Mouse (Mus musculus) testis, postnatal 10 days (tissue): ENCODE measurements around the gene Lin7c.
"Not testable (repeated sequence)": the region's sequence is repeated elsewhere in the genome, so short reads cannot be mapped to it uniquely, and the experiment has no call there.

ENCODE experiments used
- DNase-seq: peaks from one replicate; pipeline ENCODE4 v3.0.0; 2021; ENCODE audit warnings: low spot score

Lin7c gene

GRCm38 (mm10) chr2:109890597-109890996 is at the start of gene Lin7c:
Gene Lin7c (plus strand): TSS chr2:109890853.
- peak; percentile 92 for DNase-seq

DNA sequence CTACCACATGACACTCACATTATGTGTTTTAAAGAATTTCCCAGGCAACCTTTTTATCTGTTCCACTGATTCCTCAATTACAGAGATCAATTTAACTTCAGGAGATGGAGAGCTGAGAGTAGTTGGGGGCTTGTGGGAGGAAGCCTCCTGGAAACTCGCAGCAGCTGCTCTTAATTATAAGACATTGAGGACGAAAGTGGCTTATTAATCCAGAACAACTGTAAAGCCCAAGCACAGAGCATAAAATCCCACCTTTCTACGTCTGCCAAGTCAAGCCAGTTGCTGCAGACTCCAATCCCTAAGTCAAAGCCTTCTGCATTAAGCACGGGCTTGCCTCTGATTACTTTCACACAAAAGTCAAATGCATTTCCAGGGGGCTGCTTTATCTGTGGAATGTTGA is 44.3 kb upstream of the Lin7c start:
- no peak for DNase-seq

DNA sequence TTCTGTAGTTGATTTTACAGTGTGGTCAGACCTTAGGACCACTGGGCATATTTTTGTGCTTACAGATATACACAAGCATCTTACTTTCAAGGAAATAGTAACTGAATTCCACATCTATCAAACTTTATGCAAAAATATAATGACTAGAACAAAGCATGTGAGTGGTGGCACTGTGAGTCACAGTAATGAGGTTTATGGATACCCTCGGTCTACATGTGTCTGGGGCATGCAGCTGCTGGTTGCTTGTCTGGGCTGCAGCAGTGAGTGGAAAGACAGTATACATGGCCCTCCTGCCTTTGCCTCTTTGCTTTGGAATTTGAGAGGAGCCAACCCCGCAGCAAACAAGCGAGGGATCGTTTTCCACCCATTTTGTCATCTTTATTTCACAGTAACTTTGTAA is 42.3 kb upstream of the Lin7c start:
- DNase-seq: no peak

DNA sequence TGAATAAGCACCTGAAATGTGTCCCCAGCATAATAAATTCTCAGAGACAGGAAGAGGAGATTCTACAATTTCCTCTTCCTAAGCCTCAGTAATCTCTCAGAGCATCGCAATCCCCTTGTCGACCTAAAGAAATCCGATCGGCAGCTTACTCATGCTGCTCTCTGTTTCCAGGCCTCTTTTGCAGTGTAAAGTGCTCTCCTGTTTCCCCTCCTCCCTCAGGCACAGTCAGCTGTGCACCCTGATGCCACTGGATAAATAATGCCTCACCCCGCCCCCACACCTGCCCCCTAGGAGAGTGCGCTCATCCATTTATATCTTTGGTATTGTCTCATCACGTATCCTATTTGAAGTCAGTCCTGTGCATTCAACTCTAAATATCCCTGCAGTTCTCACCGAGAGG is 41.9 kb upstream of the Lin7c start:
- DNase-seq: no peak

DNA sequence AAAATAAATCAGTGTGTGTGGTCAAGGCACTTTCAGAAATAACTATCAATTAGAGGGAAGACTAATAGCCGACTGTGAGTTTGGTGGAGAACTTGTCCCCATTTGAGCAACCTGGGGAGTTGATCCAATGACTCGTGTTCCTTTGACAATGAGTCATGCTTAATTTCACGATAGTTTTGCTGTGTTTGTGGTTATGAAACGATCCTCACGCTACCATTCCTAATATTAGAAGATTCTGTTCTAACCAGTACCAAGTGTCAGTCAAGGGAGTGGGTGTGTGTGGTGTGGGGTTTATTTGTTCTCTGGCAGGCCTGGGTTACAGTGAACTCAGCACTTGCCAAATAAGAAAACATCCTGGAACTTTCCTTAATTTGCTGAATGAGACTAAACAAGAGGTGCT is 35.1 kb upstream of the Lin7c start:
- DNase-seq: no peak

- no peak for DNase-seq
Measured at GRCm38 (mm10) chr2:109859671-109860070, 31.0 kb upstream of the Lin7c start.

GRCm38 (mm10) chr2:109860832-109861231 is 29.8 kb upstream of the Lin7c start:
- no peak for DNase-seq

GRCm38 (mm10) chr2:109879429-109879828 is 11.2 kb upstream of the Lin7c start:
- DNase-seq: not testable (repeated sequence)

DNA sequence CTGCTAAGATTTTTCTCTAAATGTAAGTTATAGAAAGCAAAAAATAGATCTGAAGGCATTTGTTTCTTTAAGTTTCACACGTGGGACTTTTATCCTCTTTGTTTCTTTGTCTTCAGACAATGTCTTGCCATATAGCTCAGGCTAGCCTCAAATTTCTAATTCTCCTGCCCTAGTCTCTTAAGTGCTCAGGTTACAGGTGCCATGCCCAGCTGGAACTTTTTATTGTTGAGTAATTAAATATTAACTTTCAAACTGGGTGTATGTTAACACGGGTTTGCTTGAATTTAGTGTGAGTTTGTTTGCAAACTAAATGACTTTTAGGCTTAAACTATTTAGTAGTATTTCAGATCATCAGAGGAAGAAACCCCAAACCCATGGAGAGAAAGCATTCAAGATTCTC is 9.5 kb upstream of the Lin7c start:
- no peak for DNase-seq

DNA sequence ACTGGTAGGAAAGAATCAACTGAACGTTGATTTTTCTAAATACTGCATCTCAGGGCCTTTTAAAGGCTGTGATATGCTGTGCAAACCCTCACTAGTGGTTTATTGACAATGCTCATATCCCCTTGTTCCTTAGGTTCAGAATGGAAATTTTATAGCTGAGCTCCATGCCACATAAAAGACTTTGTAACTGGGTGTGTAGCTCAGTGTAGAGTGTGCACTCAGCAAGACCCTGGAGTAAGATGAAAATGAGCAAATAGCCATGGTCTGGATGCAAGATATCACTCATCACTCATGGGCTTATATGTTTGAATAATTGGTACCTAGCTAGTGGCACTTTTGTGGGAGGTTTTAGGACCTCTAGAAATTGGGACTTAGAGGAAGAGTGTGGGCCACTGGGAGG is 9.0 kb upstream of the Lin7c start:
- no peak for DNase-seq

GRCm38 (mm10) chr2:109884106-109884505 is 6.5 kb upstream of the Lin7c start:
- no peak for DNase-seq

DNA sequence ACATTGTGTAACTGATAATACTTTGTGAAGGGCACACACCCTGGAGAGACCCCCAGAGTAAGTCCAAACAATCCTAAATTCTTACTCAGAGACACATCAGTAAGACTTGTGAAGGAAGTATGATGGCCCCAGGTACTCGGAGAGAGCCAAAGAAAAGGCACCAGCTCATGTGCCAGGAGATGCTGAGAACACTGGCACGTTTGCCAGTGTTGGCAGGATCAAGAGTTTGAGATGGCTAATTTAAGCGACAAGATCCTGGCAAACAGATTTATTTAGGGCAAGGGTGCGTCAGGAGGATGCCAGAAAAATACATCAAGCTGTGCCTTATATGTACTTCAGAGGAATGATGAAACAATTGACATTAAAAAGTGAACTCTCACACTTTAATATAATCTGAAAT is 6.1 kb upstream of the Lin7c start:
- DNase-seq: no peak

- DNase-seq: no peak
Measured at GRCm38 (mm10) chr2:109890068-109890467, 585 bp upstream of the Lin7c start.

- DNase-seq: no peak
Measured at GRCm38 (mm10) chr2:109891031-109891430, 378 bp downstream of the Lin7c start.

GRCm38 (mm10) chr2:109891471-109891870 is 818 bp downstream of the Lin7c start:
- no peak for DNase-seq

DNA sequence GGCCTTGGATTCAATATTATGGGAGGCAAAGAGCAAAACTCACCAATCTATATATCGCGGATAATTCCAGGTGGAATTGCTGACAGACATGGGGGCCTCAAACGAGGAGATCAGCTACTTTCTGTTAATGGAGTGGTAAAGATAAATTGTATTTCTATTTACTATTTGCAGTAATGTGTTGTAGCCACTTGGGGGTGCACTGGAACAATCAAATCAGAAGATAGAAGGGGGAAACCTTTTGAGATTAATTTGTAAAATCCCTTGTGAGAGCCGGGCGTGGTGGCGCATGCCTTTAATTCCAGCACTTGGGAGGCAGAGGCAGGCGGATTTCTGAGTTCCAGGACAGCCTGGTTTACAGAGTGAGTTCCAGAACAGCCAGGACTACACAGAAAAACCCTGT is 5.7 kb downstream of the Lin7c start:
- no peak for DNase-seq

DNA sequence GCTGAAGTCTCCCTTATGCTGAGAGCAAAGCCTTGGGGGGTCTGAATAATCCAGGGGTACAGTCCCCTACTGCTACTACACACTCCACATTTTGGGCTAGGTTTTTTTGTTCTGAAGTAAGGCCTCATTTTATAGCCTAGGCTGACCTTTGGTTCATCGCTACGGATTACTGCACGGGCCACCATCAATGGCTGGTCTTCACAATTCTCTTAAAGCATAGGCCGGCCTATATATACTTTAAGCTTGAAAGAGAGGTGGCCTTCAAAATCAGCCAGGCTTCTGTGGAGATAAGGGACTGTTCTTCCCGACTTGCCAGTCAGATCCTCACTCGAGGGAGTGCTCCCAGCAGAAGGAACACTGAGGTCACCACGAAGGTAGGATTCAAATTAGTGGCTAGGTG is 12.2 kb downstream of the Lin7c start:
- no peak for DNase-seq

- peak; percentile 90 for DNase-seq
Measured at GRCm38 (mm10) chr2:109904171-109904821, 13.6 kb downstream of the Lin7c start.

DNA sequence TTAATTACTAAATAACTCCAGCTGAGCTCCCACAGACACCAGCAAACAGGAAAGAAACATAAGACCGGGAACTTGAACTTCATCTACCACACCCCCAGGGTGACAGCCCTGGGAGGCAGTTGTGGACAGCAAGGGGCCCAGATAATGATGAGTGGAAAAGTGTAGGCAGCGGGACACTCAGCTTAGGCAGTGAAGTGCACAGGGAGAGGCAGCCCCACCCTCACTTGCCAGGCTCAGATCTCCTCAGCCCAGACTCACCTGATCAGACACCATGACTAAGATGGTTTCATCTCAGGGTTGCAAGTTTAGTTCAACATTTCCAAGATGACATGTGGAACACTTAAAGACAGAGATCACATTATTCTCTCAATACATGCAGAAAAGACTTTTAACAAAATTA is 18.5 kb downstream of the Lin7c start:
- DNase-seq: no peak

DNA sequence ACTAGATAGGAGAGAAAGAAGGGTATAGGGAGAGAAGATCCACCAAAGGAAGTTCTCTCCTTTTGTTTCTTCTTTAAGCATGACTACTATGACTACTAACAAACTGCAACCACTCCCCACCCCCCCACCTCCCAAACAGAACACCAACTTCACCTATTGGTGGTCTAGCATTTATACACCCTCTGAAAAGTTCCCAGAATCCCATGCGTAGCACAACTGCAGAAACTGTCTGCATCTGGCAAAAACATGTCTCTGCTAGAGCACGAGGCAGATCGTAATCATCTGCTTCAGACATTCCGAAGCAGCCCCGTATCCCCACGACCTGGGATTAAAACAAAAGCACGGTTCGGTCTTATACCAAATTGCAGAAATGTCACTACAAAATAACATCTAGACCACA is 21.6 kb downstream of the Lin7c start:
- no peak for DNase-seq

DNA sequence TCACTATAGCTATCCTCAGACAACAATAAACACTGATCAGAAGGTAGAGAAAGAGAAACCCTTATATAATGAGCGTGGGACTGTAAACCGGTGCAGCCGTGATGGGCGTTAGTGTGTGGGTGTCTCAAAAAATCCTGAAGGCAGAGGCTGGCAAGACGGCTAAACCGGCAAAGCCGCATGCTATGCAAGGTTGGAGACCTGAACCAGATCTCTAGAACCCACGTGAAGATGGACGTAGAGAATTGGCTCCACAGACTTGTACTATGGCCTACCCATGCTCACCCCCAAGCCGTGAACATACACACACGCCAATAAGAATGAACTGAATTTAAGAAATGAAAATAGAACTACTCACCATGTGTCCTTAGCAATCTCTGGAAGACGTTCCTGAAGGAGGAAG is 22.1 kb downstream of the Lin7c start:
- no peak for DNase-seq

- no peak for DNase-seq
Measured at GRCm38 (mm10) chr2:109913241-109913640, 22.6 kb downstream of the Lin7c start.

- DNase-seq: no peak
Measured at GRCm38 (mm10) chr2:109914601-109915000, 23.9 kb downstream of the Lin7c start.

DNA sequence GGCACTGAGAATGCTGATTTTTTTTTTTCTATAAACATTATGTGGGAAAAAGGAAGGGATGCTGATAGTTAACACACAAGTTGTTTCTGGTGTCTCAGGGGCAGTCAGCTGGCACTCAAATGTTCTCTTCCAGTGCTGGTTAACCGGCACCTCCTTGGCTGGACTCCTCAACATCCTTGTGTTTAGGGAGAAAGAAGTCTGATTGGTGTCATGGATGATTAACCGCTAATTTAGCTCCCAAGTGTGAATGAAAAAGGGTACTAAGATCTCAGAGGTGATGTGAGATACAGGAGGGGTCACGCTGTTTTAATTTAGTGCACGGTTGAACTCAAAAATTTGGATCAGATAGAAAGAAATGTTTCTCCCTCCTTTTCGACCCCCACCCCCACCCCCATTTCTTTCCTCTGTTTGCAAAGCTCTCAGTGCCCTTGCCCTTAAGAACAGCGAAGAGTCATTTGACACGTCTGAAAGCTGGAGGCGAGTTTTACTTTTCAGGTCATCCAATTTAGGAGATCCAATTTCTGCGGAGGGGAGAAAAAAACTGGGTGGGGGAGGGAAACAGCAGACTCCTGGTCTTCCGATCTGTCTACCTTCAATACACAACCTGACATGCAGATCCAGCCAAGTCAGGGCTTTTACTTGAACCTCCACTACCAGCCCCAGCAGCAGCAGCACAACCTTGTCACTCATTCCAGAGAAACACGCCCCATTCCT is 26.3 kb downstream of the Lin7c start:
- no peak for DNase-seq
